Mouse (Mus musculus) brain, embryonic 14.5 days (tissue): ENCODE measurements around the gene Atl1.

Experiments used
- CTCF ChIP-seq: fragments of 200-500 bp; IDR thresholded peaks from 2 replicates; pipeline ENCODE4 v1.5.1; 2012; ENCODE audit warnings: inconsistent platforms, mild to moderate bottlenecking, moderate library complexity, borderline replicate concordance; ENCODE audit not compliant: insufficient read depth, insufficient read length; ENCODE audit errors: extremely low read depth
- POLR2A ChIP-seq: fragments of 200-500 bp; IDR thresholded peaks from 2 replicates; pipeline ENCODE4 v1.6.1; 2012; ENCODE audit warnings: mild to moderate bottlenecking, inconsistent platforms, borderline replicate concordance; ENCODE audit not compliant: poor library complexity, insufficient read depth, insufficient read length, severe bottlenecking; ENCODE audit errors: extremely low read depth

DNA sequence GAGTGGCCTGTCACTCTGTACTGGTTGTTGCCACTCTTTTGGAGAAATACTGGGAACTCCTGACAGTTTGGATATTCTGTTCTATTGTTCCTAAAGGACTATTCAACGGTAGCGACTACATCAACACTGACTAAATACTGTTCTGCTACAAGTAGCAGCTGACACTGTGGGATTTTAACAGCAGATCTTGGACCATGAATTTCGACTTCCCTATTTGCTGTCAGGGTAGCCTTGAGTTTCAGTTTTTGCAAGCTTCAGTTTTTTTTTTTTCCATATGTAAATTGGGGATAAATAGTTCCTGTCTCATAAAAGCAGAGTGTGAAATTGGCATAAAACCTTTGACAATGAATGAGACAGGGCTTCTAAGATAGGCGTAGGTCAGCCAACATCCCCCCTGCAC is 117.9 kb downstream of the Atl1 start:
- no peak for TF ChIP-seq CTCF
- no peak for TF ChIP-seq POLR2A
